Mouse (Mus musculus) mammary gland, adult 2 months (tissue): ENCODE data around the gene Vmn1r227. TPM values are rescaled to one million over a fixed set of nuclear protein-coding genes. Genes with fewer than 3 reads are reported as not detected.

ENCODE experiments used
- polyA plus RNA-seq: library from polyadenylated mRNA; depleted of rRNA; stranded (reverse); fragments of >200 nt; gene quantifications from 2 replicates; pipeline ENCODE4 v1.2.3, GENCODE M21; 2012; ENCODE audit warnings: low replicate concordance; rRNA removed

Gene Vmn1r227
- polyA plus RNA-seq, result not detected in 2 replicates

DNA sequence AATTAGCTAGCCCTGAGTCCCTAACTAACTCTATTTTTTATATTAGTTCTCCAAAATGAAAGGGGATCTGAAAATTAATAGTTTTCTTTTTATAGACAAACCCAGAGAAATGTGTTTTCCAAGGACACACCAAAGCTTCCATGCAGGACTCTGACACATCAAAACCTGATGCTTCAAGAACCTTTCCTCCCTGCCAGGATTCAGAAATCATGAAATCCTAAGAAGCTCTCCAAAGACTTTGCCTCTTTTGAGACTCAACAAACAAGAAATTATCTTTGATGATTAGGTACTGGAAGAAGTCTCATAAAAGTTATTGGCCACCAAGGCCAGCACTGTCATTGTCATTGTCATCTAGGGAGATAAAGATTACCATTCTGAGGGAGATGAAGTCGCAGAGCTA, at the start of gene Vmn1r227:
Gene Vmn1r227, plus strand, starts transcription at position 301 of the 400 bp plus-strand sequence.

DNA sequence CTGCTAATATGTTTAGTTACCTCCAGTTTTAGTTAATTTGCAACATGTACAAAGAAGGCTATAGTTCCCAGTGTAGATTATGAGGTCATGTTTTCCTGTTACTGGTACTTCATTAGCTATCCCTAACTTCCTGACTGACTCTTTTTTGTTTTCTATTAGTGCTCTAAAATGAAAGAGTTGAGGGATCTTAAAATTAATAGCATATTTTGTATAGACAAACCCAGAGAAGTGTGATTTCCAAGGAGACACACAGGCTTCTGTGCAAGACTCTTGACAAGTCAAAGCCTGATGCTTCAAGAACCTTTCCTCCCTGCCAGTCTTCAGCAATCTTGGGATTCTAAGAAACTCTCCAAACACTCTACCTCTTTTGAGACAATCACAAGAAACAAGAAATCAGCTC, 47.1 kb upstream of the Vmn1r227 start, which contains the start of gene Vmn1r226:
Gene Vmn1r226, plus strand, starts transcription at position 301 of the 400 bp plus-strand sequence.

DNA sequence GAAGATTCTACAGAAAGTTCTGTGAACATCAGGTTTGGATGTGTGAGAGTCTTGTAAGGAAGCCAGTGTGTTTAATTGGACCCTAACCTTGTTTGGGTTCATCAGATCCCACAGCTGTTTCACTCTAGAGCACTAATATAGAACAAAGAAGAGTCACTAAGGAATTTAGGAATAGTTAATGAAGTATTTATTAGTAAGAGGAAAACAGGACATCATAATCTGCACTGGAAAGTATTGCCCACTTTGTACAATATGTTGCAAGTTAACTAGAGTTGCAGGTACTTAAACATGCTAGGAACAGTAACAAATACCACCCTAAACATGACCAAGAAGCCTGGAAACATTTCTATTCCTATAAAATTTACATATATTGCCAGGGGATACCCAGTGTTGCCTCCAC, 56.4 kb downstream of the Vmn1r227 start, which contains the start of gene Vmn1r228:
Gene Vmn1r228, minus strand, starts transcription at position 101 of the 400 bp plus-strand sequence.

Other genes with a start within 250 kb of the Vmn1r227 start
- gene Vmn2r108, start 248.5 kb upstream of the Vmn1r227 start, polyA plus RNA-seq, result not detected in 2 replicates
- not detected in 2 replicates for gene Vmn1r225, start 231.7 kb upstream of the Vmn1r227 start, polyA plus RNA-seq
- gene Vmn2r109, start 165.1 kb upstream of the Vmn1r227 start, polyA plus RNA-seq, result not detected in 2 replicates
- not detected in 2 replicates for gene Vmn2r110, start 133.4 kb upstream of the Vmn1r227 start, polyA plus RNA-seq
- not detected in 2 replicates for gene Fpr-rs3, start 105.0 kb upstream of the Vmn1r227 start, polyA plus RNA-seq
- gene Vmn1r226, start 47.0 kb upstream of the Vmn1r227 start, polyA plus RNA-seq, result not detected in 2 replicates
- gene Vmn1r228, start 56.3 kb downstream of the Vmn1r227 start, polyA plus RNA-seq, result not detected in 2 replicates
- gene Vmn1r229, start 81.7 kb downstream of the Vmn1r227 start, polyA plus RNA-seq, result not detected in 2 replicates
- gene Vmn1r230, start 110.6 kb downstream of the Vmn1r227 start, polyA plus RNA-seq, result not detected in 2 replicates
- gene Vmn1r231, start 175.2 kb downstream of the Vmn1r227 start, polyA plus RNA-seq, result not detected in 2 replicates
- not detected in 2 replicates for gene Vmn1r232, start 189.9 kb downstream of the Vmn1r227 start, polyA plus RNA-seq
- gene Ppp2r1a, start 215.5 kb downstream of the Vmn1r227 start, polyA plus RNA-seq, result 148 and 218 TPM in 2 replicates